Mouse (Mus musculus) MEL-GATA-1-ER (cell line): Measurements from ENCODE around the gene Olfr993.

ENCODE experiments used
- DNase-seq: peaks from one replicate; pipeline ENCODE4 v3.0.0-alpha.2; 2012; ENCODE audit warnings: low read depth; ENCODE audit errors: extremely low read depth

Olfr993 gene

GRCm38 (mm10) chr2:85414777-85415176 lies at the start of gene Olfr993:
TSS of gene Olfr993 (minus strand) at chr2:85414877.
- no peak for DNase-seq

GRCm38 (mm10) chr2:85443539-85443938 lies 28.9 kb upstream of the Olfr993 start, which contains the start of gene Olfr995:
TSS of gene Olfr995 (minus strand) at chr2:85443639.
- DNase-seq = no peak

- DNase-seq = no peak
These were observed 27.9 kb upstream of the Olfr993 start for GRCm38 (mm10) chr2:85442546-85442945.

- no peak for DNase-seq
These were observed 21.7 kb upstream of the Olfr993 start, which contains the start of gene Olfr994 for GRCm38 (mm10) chr2:85436351-85436750. TSS of gene Olfr994 (minus strand) at chr2:85436451.

GRCm38 (mm10) chr2:85425893-85426292 lies 11.2 kb upstream of the Olfr993 start:
- no peak for DNase-seq

- no peak for DNase-seq
These were observed 5.3 kb downstream of the Olfr993 start, which contains the start of gene Olfr992 for GRCm38 (mm10) chr2:85409369-85409768. TSS of gene Olfr992 (minus strand) at chr2:85409469.
